Comparison of ENCODE assay signal across 31 mouse cellular contexts in the genomic region with DNA sequence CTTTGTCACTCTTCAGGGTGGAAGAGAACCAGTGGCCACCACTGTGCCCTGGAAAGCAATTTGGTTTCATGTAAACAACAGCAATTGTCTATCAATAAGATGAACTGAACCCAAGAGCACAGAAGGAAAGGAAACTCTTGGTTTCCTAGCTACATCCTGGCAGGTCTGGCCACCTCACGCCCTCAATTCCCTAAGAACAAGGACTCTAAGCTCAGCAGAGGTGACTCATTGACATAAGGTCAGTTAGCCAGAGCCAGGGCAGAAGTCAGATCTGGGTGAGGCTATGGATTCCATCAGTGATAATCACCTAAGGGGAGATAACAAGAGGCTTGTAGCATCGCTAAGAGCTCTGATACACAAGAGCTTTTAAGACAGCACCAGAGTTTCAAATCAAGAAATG.
A peak's percentile ranks its signal among the peaks of the same experiment; 100 is the strongest.
DNase-seq lines count a peak whose midpoint lies in the region; ATAC-seq and TF ChIP-seq lines count a peak whose summit lies in the region.
"Had no signal": no experiment of that assay in that cellular context is flagged by ENCODE, and none has a peak within 500 bp of the region (broad histone marks: within the 10 kb centered on the region; RNA-seq: fewer than 3 reads in every experiment).

No protein-coding gene starts in this region.

- H3K4me3 ChIP-seq in midbrain, postnatal 0 days (ENCODE audit: low read depth, low read length) = no peak overlapping the region
- H3K4me3 ChIP-seq: embryonic facial prominence, embryonic 12.5 days; embryonic facial prominence, embryonic 15.5 days; gastrocnemius, adult 2 months; heart, embryonic 12.5 days; heart, embryonic 15.5 days had no signal

- no peak overlapping the region for H3K9ac ChIP-seq in midbrain, postnatal 0 days (replicated peaks; ENCODE audit: low read length, poor library complexity, severe bottlenecking)
- H3K9ac ChIP-seq: embryonic facial prominence, embryonic 12.5 days; embryonic facial prominence, embryonic 15.5 days; forebrain, postnatal 0 days; heart, embryonic 12.5 days; heart, embryonic 15.5 days; hindbrain, embryonic 14.5 days had no signal

- no peaks in the 10 kb centered on the region for H3K36me3 ChIP-seq in midbrain, postnatal 0 days (ENCODE audit: insufficient read depth, low read length)
- H3K36me3 ChIP-seq: embryonic facial prominence, embryonic 12.5 days; embryonic facial prominence, embryonic 15.5 days; G1E; heart, embryonic 12.5 days; heart, embryonic 15.5 days had no signal

- TF ChIP-seq CTCF in midbrain, postnatal 0 days (IDR thresholded peaks at IDR 0.05) = no peak

- ATAC-seq in midbrain, postnatal 0 days (ENCODE audit: low FRiP score) = no peak
- ATAC-seq: forebrain, embryonic 14.5 days; forebrain, postnatal 0 days; hindbrain, postnatal 0 days; inflammation-experienced regulatory T-cells, adult 6 months; intestine, embryonic 16.5 days had no signal

- no peak overlapping the region for H3K4me2 ChIP-seq in midbrain, postnatal 0 days (ENCODE audit: low read depth, low read length, poor library complexity, severe bottlenecking)
- H3K4me2 ChIP-seq: embryonic facial prominence, embryonic 12.5 days; embryonic facial prominence, embryonic 15.5 days; heart, embryonic 12.5 days; heart, embryonic 15.5 days; hindbrain, embryonic 14.5 days had no signal

- H3K9me3 ChIP-seq in midbrain, postnatal 0 days (ENCODE audit: low read length) = no peaks in the 10 kb centered on the region
- H3K9me3 ChIP-seq: embryonic facial prominence, embryonic 12.5 days; embryonic facial prominence, embryonic 15.5 days; G1E; heart, embryonic 12.5 days; heart, embryonic 15.5 days had no signal

- 89% methylated on average over 2 of the region's 2 CpGs for WGBS in midbrain, postnatal 0 days

- no peaks in the 10 kb centered on the region for H3K27me3 ChIP-seq in midbrain, postnatal 0 days (ENCODE audit: insufficient read depth, low read length)
- H3K27me3 ChIP-seq: CH12.LX; embryonic facial prominence, embryonic 12.5 days; embryonic facial prominence, embryonic 15.5 days; heart, embryonic 12.5 days; heart, embryonic 15.5 days had no signal

- peaks cover 12% of the 10 kb centered on the region; the same call in 1 of the 2 replicates for H3K4me1 ChIP-seq in midbrain, postnatal 0 days (ENCODE audit: insufficient read depth, low read length)

- DNase-seq in adrenal gland, postnatal 36 days = peak; percentile 19 to 27
- no peak for DNase-seq in adrenal gland, adult 18-20 months (ENCODE audit: low spot score in 2 of 2)
- DNase-seq in urinary bladder, adult 2 months (ENCODE audit: low spot score) = peak; percentile 8
- DNase-seq in urinary bladder, postnatal 36 days (ENCODE audit: low spot score in 2 of 2) = no peak
- peak; percentile 12 for DNase-seq in MN1 (ENCODE audit: low spot score)
- DNase-seq in ovary, postnatal 10 days (ENCODE audit: low spot score) = no peak
- no peak for DNase-seq in midbrain, postnatal 0 days (ENCODE audit: low spot score)
- DNase-seq: adrenal gland, postnatal 25 days; B cell, adult 2 months; cerebellum, adult 11 months; cerebellum, adult 2 months; cerebellum, postnatal 10 days; cerebellum, postnatal 36 days; forebrain, postnatal 0 days; gastrocnemius, adult 2 months; gastrocnemius, postnatal 14 days; heart, adult 18-20 months; heart, postnatal 10 days; heart, postnatal 4 days; kidney, adult 18-20 months had no signal

- no peak overlapping the region for H3K27ac ChIP-seq in midbrain, postnatal 0 days (ENCODE audit: low read depth, low read length)
- H3K27ac ChIP-seq: embryonic facial prominence, embryonic 12.5 days; embryonic facial prominence, embryonic 15.5 days; gastrocnemius, adult 2 months; heart, embryonic 15.5 days; hindbrain, embryonic 14.5 days; hindbrain, postnatal 0 days had no signal

Comparison
In these comparisons a context has a peak if more than half of its experiments do, and no peak if none do; other contexts are left out.
1. DNase-seq: peak in adrenal gland, postnatal 36 days (2 of 2), urinary bladder, adult 2 months (single experiment) and MN1 (single experiment); none in adrenal gland, adult 18-20 months (0 of 2), urinary bladder, postnatal 36 days (0 of 2), ovary, postnatal 10 days (single experiment) and midbrain, postnatal 0 days (single experiment).